Mouse (Mus musculus): ENCODE results near the gene Egfl7.

The Egfl7 gene

GRCm38 (mm10) chr2:26617928-26618327 lies 38.1 kb downstream of the Egfl7 start:
- DNase-seq = no peak

DNA sequence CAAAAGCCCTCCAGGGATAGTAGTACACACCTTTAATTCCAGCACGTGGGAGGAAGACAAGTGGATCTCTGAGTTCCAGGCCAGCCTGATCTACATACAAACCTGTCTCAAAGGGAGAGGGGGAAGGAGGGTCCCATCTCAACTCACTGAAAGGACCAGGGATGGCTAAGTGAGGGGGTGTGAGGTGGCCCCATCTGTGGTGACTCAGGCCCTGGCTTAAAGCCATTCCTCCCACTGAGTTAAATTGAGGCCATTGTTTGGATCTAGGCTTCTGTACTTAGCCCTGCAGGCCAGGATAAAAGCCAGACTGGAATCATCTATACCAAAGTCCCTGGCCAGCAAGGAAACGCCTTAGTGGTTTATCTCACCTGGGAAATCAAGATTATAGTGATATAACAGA lies 41.4 kb downstream of the Egfl7 start:
- no peak for DNase-seq

DNA sequence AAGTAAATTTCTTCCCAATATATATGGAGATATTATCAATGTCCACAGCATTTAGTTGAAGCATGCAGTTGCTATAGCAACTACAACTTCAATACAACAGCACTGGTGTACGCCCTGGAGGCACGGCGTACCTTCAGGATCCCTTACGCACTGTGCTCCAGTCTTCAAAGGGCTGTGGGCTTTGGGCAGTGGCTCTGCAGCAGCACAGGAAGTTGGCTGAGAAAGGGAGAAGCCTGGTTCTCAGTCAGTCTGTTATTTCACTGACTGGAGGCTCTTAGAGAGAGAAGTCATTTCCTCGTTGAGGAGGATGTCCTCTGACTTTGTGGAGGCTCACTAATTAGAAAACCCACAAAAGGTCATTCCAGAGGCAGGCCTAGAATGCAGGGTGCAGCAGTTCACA lies 43.2 kb downstream of the Egfl7 start:
- no peak for DNase-seq

DNA sequence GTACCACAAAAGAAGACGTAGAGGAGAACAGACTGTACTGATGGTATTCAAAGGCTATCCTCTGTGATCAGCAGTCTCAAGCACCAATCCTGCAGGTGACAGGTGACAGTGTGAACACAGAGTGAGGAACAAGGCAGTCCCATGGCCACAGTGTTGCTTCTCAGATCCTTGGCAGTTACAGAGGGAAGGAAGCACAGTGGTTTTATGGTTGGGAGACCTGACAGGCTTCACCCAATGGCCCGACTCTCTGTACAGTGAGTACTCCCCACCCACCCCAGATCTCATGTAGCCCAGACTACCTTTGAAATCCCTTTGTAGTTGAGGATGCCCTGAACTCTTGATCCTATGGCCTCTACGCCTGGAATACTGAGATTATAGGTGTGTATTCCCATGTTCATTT lies 45.6 kb downstream of the Egfl7 start:
- no peak for DNase-seq

- DNase-seq = no peak
Observed at GRCm38 (mm10) chr2:26626081-26626480, 46.3 kb downstream of the Egfl7 start.

GRCm38 (mm10) chr2:26627921-26628739 lies 48.3 kb downstream of the Egfl7 start, which contains the start of gene Fam69b:
Gene Fam69b, plus strand, starts transcription at chr2:26628457.
- peak; percentile 76 to 88 for DNase-seq

DNA sequence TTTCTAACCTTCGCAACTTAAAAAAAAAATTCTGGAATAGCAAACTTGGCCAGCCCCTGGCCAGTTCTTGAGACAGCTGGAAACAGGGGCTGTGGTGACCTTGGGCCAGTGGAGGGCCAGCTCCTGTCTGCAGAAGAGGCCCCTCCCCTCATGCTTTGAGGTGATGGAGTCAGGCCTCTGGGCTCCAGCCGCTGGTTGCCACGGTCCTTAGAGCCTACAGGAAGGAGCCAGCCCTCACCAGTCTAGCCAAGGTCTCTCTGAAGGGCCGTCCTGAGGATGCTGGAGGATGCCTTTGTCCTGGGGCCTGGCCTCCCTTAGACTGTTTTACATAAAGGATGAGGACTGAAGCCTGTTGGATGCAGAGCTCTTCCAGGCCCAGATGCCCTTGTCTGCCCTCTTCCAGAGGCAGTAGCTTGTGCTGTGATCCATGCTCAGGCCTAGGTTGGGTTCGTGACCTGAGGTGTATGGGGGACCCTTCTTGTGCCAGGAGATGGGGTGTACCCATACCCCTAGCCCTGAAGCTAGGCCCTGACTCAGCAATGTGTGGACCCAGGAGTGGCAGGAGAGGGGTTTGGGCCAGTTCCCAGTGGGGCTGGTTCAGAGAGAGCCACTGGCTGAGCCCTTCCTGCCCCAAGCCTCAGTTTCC lies 49.1 kb downstream of the Egfl7 start:
- DNase-seq = no peak

DNA sequence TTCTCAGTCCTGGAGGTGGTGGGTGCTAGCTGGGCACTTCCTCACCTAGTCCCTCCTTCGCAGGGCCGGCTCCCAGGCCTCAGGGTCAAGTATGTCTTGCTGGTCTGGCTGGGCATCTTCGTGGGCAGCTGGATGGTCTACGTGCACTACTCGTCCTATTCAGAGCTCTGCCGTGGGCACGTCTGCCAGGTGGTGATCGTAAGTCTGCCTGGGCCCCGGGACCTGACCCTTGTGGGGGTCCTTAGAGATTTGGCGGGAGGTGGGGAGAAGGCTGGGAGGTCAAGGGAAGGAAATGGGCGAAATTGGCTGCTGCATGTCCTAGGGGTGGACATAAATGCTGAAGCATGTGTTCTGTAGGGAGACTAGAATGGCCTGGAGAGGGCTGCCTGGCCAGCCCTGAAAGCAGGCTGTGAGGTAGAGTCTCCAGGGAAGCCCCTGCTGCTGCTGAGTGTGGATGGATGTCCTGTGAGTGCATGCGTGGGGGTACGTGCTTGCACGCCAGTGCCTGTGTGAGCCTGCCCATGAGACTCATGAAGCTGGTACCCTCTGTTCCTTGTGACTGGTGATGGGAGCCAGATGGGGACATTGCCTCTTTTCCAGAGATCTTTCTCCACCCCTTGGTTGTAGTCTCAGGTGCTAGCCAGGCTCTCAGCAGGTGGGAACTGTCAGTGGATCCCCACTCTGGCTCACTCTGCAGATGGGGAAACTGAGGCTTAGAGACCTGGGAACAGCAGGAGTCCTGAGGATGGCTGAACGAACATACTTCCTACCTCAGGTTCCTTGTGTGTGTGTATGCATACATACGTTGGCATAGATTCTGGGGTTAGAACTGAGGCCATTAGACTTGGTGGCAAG lies 53.0 kb downstream of the Egfl7 start:
- no peak for DNase-seq

- no peak for DNase-seq
Observed at GRCm38 (mm10) chr2:26633953-26634530, 54.2 kb downstream of the Egfl7 start.

GRCm38 (mm10) chr2:26634629-26635488 lies 55.0 kb downstream of the Egfl7 start:
- DNase-seq = peak; percentile 34 to 61

- no peak for DNase-seq
Observed at GRCm38 (mm10) chr2:26635489-26636324, 55.9 kb downstream of the Egfl7 start.

DNA sequence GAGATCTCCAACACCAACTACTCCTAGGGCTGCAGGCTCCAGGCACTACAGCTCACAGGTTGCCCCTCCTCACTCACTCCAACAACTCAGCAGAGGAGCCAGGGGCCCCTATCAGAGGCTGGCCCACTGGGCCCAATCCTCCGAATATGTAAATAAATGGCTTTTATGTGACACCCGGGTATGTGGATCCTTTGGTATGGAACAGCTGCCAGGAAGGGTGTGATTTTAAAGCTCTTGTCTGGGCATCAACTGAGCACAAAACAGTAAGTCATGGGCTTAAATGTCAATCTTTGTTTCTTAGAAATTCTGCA lies 56.5 kb downstream of the Egfl7 start:
- DNase-seq = no peak

DNA sequence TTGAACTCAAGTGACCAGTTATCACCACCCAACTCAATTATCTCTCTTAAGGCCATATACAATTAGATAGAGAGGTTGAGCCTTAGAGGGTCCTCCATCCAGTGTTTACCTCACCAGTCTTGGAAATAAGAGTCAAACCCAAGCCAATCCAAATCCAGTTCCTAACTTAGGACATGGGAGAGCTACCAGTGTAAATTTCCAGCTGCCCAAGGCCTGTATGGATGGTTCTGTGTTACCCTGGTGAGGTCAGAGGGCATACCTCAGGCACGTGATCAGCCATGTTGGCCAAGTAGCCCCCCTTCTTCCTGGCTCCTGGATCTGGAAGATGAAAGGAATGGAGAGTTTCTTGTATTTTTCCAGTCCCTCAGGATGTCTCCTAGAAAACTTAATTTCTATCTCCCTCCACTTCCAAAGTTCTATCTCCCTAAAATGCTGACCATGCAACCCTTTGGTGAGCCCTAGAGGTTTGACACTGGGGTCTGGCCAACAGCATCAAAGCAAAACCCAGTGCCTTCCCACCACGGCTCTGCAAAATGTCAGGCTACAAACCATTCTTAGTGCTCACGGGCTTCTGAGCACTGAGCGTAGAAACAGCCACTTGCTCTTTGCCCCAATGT lies 57.6 kb downstream of the Egfl7 start:
- no peak for DNase-seq

DNA sequence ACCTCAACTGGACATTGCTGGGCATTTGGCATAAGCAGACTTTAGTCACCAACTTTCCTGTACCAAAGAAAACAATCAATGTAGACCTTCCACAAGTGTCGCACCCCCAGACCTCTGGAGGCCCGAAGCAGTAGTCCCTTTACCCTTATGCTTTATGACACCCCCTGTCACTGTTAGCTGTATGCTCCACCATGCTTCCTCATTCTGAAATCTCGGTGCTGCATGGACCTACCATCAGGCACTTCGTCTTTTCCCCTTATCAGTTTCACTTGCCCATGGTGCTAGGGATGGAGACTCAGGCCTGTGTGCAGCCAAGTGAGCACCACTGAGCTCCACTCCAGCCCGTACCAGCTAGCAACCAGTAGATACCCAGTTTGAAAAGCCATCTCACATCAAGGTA lies 58.2 kb downstream of the Egfl7 start:
- no peak for DNase-seq

DNA sequence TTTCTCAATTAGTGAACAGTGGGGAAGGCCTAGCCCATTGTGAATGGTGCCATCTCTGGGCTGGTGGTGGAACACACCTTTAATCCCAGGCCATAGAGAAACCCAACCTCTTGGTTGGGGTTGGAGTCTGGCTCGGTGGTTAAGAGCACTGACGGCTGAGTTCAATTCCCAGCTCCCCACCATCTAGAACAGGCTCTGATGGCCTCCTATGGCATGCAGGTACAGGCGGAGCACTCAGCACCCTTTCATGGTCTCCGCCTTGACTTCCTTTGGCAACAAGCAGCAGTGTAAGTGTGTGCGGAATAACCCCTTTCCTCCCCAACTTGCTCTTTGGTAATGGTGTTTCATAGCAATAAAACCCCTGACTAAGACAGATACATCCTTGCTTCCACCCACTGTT lies 58.8 kb downstream of the Egfl7 start:
- no peak for DNase-seq

DNA sequence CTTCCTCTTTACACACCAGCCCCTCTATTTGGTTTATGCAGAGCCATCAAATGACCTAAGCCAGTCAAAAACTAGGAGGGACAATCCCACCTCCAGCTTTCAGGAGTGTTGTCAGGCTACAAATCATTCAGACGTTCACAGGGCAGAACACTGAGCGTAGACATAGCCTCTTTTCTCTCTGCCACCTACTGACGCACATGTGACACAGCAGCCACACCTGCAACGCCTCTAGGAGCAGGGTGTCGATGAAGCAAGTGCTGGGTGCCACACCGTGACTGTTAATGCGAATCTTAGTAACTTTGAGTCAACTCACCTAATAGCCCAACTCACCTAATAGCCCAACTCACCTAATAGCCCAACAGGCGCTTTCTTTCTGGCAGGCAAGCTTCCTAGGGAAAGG lies 59.3 kb downstream of the Egfl7 start:
- peak; percentile 67 to 68 for DNase-seq

- DNase-seq = peak; percentile 96 to 98
Observed at GRCm38 (mm10) chr2:26639838-26640830, 60.3 kb downstream of the Egfl7 start.

DNA sequence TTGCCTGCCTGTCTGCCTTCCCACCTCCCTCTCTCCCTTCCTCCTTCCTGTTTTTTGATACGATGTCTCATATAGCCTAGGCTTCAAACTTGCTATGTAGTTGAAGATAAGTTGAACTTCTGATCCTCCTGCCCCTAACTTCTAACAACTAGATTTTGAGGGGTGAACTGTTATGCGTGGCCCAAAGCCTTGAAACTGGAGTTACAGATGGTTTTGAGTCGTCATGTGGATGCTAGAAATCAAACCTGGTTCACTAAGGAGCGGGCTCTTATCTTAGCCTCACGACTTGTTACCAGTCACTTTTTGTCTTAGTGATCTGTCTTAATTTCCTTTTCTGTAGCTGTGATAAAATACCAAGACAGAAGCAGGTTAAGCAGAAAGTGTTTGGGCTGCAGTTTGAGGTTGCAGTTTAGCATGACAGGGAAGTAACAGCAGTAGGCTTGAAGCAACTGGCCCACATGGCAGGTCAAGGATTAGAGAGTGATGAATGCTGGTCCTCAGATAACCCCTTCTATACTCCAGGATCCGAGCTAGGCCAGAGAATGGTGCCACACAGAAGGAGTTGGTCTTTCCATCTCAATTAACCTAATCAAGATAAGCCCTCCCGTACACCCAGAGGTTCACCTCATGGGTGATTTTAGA lies 61.3 kb downstream of the Egfl7 start:
- DNase-seq = no peak
